ENCODE assay signal across 25 mouse cellular contexts in genomic region chr11:62217751-62218150, GRCm38 (mm10). TPM values are rescaled to one million over a fixed set of nuclear protein-coding genes. Genes with fewer than 3 reads are reported as not detected.
A peak's percentile ranks its signal among the peaks of the same experiment; 100 is the strongest.
DNase-seq lines count a peak whose midpoint lies in the region; ATAC-seq lines count a peak whose summit lies in the region.
"Had no signal": no experiment of that assay in that cellular context is flagged by ENCODE, and none has a peak within 500 bp of the region (broad histone marks: within the 10 kb centered on the region; RNA-seq: fewer than 3 reads in every experiment).

No protein-coding gene starts in this region.

- H3K9ac ChIP-seq in kidney, embryonic 15.5 days = no peak overlapping the region
- H3K9ac ChIP-seq in forebrain, embryonic 14.5 days (ENCODE audit: low read length) = no peak overlapping the region
- no peak overlapping the region for H3K9ac ChIP-seq in hindbrain, embryonic 11.5 days (ENCODE audit: low read depth, low read length)
- no peak overlapping the region for H3K9ac ChIP-seq in forebrain, embryonic 11.5 days (ENCODE audit: low read length)
- H3K9ac ChIP-seq: embryonic facial prominence, embryonic 13.5 days; heart, embryonic 12.5 days; hindbrain, embryonic 14.5 days; limb, embryonic 15.5 days; lung, embryonic 14.5 days; midbrain, embryonic 13.5 days; neural tube, embryonic 13.5 days; stomach, embryonic 15.5 days had no signal

- H3K4me3 ChIP-seq in kidney, embryonic 15.5 days (replicated peaks) = no peak overlapping the region
- H3K4me3 ChIP-seq in megakaryocyte, embryonic 14.5 days (replicated peaks) = peak overlapping the region; percentile 68
- no peak overlapping the region for H3K4me3 ChIP-seq in forebrain, embryonic 14.5 days (ENCODE audit: low read depth, low read length)
- no peak overlapping the region for H3K4me3 ChIP-seq in hindbrain, embryonic 11.5 days (ENCODE audit: low read depth, low read length)
- H3K4me3 ChIP-seq in forebrain, embryonic 11.5 days (ENCODE audit: low read depth, low read length) = no peak overlapping the region
- H3K4me3 ChIP-seq: embryonic facial prominence, embryonic 13.5 days; gastrocnemius, adult 2 months; heart, embryonic 12.5 days; limb, embryonic 15.5 days; midbrain, embryonic 13.5 days; neural tube, embryonic 13.5 days; stomach, embryonic 15.5 days had no signal

- H3K27ac ChIP-seq in kidney, embryonic 15.5 days = no peak overlapping the region
- no peak overlapping the region for H3K27ac ChIP-seq in forebrain, embryonic 14.5 days (ENCODE audit: low read depth, low read length)
- no peak overlapping the region for H3K27ac ChIP-seq in hindbrain, embryonic 11.5 days (ENCODE audit: low read depth, low read length)
- no peak overlapping the region for H3K27ac ChIP-seq in forebrain, embryonic 11.5 days (ENCODE audit: low read depth, low read length)
- H3K27ac ChIP-seq: embryonic facial prominence, embryonic 13.5 days; gastrocnemius, adult 2 months; hindbrain, embryonic 14.5 days; kidney, postnatal 0 days; limb, embryonic 15.5 days; midbrain, embryonic 13.5 days; neural tube, embryonic 13.5 days; stomach, embryonic 15.5 days had no signal

- no peak for ATAC-seq in kidney, embryonic 15.5 days (replicated peaks; ENCODE audit: low FRiP score)
- no peak for ATAC-seq in forebrain, embryonic 14.5 days
- no peak for ATAC-seq in hindbrain, embryonic 11.5 days (ENCODE audit: low FRiP score)
- ATAC-seq in forebrain, embryonic 11.5 days (replicated peaks; ENCODE audit: low FRiP score) = no peak
- ATAC-seq: CD4-positive, CD25-positive, alpha-beta regulatory T cell, adult 4 months; midbrain, embryonic 13.5 days had no signal

- no peak overlapping the region for H3K4me2 ChIP-seq in kidney, embryonic 15.5 days
- no peak overlapping the region for H3K4me2 ChIP-seq in forebrain, embryonic 14.5 days (ENCODE audit: low read length)
- no peak overlapping the region for H3K4me2 ChIP-seq in hindbrain, embryonic 11.5 days (replicated peaks; ENCODE audit: low read depth, low read length)
- no peak overlapping the region for H3K4me2 ChIP-seq in forebrain, embryonic 11.5 days (ENCODE audit: low read depth, low read length, severe bottlenecking)
- H3K4me2 ChIP-seq: embryonic facial prominence, embryonic 13.5 days; heart, embryonic 12.5 days; hindbrain, embryonic 14.5 days; limb, embryonic 15.5 days; lung, embryonic 14.5 days; midbrain, embryonic 13.5 days; neural tube, embryonic 13.5 days; stomach, embryonic 15.5 days had no signal

- 67% methylated on average over 6 of the region's 6 CpGs for WGBS in kidney, embryonic 15.5 days
- 73% methylated on average over 6 of the region's 6 CpGs for WGBS in forebrain, embryonic 14.5 days
- WGBS in hindbrain, embryonic 11.5 days = 75% methylated on average over 6 of the region's 6 CpGs
- WGBS in forebrain, embryonic 11.5 days = 66% methylated on average over 6 of the region's 6 CpGs

- no peaks in the 10 kb centered on the region for H3K9me3 ChIP-seq in kidney, embryonic 15.5 days (replicated peaks)
- no peaks in the 10 kb centered on the region for H3K9me3 ChIP-seq in megakaryocyte, embryonic 14.5 days
- no peaks in the 10 kb centered on the region for H3K9me3 ChIP-seq in forebrain, embryonic 14.5 days (replicated peaks; ENCODE audit: control insufficient read depth, low read length)
- H3K9me3 ChIP-seq in hindbrain, embryonic 11.5 days (ENCODE audit: control insufficient read depth, low read length) = no peaks in the 10 kb centered on the region
- no peaks in the 10 kb centered on the region for H3K9me3 ChIP-seq in forebrain, embryonic 11.5 days (ENCODE audit: control insufficient read depth, low read length)
- H3K9me3 ChIP-seq: embryonic facial prominence, embryonic 13.5 days; G1E; heart, embryonic 12.5 days; limb, embryonic 15.5 days; midbrain, embryonic 13.5 days; neural tube, embryonic 13.5 days; stomach, embryonic 15.5 days had no signal

- peak; percentile 21 for DNase-seq in kidney, adult 11 months
- DNase-seq in 3T3-L1 (ENCODE audit: low read depth, low spot score) = peak; percentile 61
- peak; percentile 64 for DNase-seq in NIH3T3 (ENCODE audit: low read depth)
- no peak for DNase-seq in forebrain, embryonic 14.5 days (ENCODE audit: low spot score)
- DNase-seq in hindbrain, embryonic 11.5 days (ENCODE audit: low spot score) = no peak
- no peak for DNase-seq in forebrain, embryonic 11.5 days (ENCODE audit: low spot score)
- DNase-seq: cerebellum, adult 9-11 months; gastrocnemius, adult 2 months; heart, postnatal 14 days; lung, embryonic 14.5 days; lung, postnatal 4 days; right cerebral cortex, postnatal 25 days; thymus, adult 2 months had no signal

- no peaks in the 10 kb centered on the region for H3K36me3 ChIP-seq in kidney, embryonic 15.5 days
- peaks cover 62% of the 10 kb centered on the region for H3K36me3 ChIP-seq in megakaryocyte, embryonic 14.5 days (replicated peaks; ENCODE audit: low read length)
- peaks cover 4% of the 10 kb centered on the region; the same call in 1 of the 2 replicates for H3K36me3 ChIP-seq in forebrain, embryonic 14.5 days (ENCODE audit: control insufficient read depth, insufficient read depth, low read length)
- no peaks in the 10 kb centered on the region for H3K36me3 ChIP-seq in hindbrain, embryonic 11.5 days (ENCODE audit: control insufficient read depth, insufficient read depth, low read length)
- no peaks in the 10 kb centered on the region for H3K36me3 ChIP-seq in forebrain, embryonic 11.5 days (ENCODE audit: control insufficient read depth, insufficient read depth, low read length)
- H3K36me3 ChIP-seq: embryonic facial prominence, embryonic 13.5 days; heart, embryonic 12.5 days; limb, embryonic 15.5 days; stomach, embryonic 15.5 days had no signal

- H3K4me1 ChIP-seq in kidney, embryonic 15.5 days = peaks cover 4% of the 10 kb centered on the region; the same call in 1 of the 2 replicates
- peaks cover 59% of the 10 kb centered on the region for H3K4me1 ChIP-seq in megakaryocyte, embryonic 14.5 days
- no peaks in the 10 kb centered on the region for H3K4me1 ChIP-seq in forebrain, embryonic 14.5 days (ENCODE audit: control insufficient read depth, insufficient read depth, low read length)
- no peaks in the 10 kb centered on the region for H3K4me1 ChIP-seq in hindbrain, embryonic 11.5 days (replicated peaks; ENCODE audit: control insufficient read depth, insufficient read depth, low read length)
- H3K4me1 ChIP-seq in forebrain, embryonic 11.5 days (replicated peaks; ENCODE audit: control insufficient read depth, insufficient read depth, low read length) = 0 out of 2 replicates have a peak, but pooled peaks cover 2% of the 10 kb centered on the region
- H3K4me1 ChIP-seq: embryonic facial prominence, embryonic 13.5 days; limb, embryonic 15.5 days; neural tube, embryonic 13.5 days had no signal

- no peaks in the 10 kb centered on the region for H3K27me3 ChIP-seq in kidney, embryonic 15.5 days
- H3K27me3 ChIP-seq in megakaryocyte, embryonic 14.5 days (replicated peaks) = no peaks in the 10 kb centered on the region
- no peaks in the 10 kb centered on the region for H3K27me3 ChIP-seq in forebrain, embryonic 14.5 days (replicated peaks; ENCODE audit: control insufficient read depth, insufficient read depth, low read length)
- H3K27me3 ChIP-seq in hindbrain, embryonic 11.5 days (ENCODE audit: control insufficient read depth, insufficient read depth, low read length) = no peaks in the 10 kb centered on the region
- no peaks in the 10 kb centered on the region for H3K27me3 ChIP-seq in forebrain, embryonic 11.5 days (ENCODE audit: control insufficient read depth, insufficient read depth, low read length)
- H3K27me3 ChIP-seq: embryonic facial prominence, embryonic 13.5 days; heart, embryonic 12.5 days; limb, embryonic 15.5 days; midbrain, embryonic 13.5 days; neural tube, embryonic 13.5 days; stomach, embryonic 15.5 days had no signal

RNA-seq across cellular contexts. Expression of gene Adora2b, which starts 31.0 kb away (rescaled TPM):
- polyA plus RNA-seq in kidney, embryonic 15.5 days (2015; fragmentation: Nextera tagmentation; extraction: Ambion mirVana) = 3.3 and 4.0 TPM in 2 replicates
- polyA plus RNA-seq in megakaryocyte, embryonic 14.5 days (2012; ENCODE audit: insufficient read depth, low replicate concordance) = 4.6 and 10.6 TPM in 2 replicates
- polyA plus RNA-seq in forebrain, embryonic 14.5 days (2014; fragmentation: Nextera tagmentation; extraction: Ambion mirVana) = 2.1 and 2.9 TPM in 2 replicates
- 4.5 and 5.7 TPM in 2 replicates for polyA plus RNA-seq in hindbrain, embryonic 11.5 days (2014; fragmentation: Nextera tagmentation; extraction: Ambion mirVana)
- 2.7 and 2.8 TPM in 2 replicates for polyA plus RNA-seq in forebrain, embryonic 11.5 days (2014; fragmentation: Nextera tagmentation; extraction: Ambion mirVana)
- polyA plus RNA-seq: CD4-positive, CD25-positive, alpha-beta regulatory T cell, adult 4 months had no signal

Comparison
In these comparisons a context has a peak if more than half of its experiments do, and no peak if none do; other contexts are left out.
1. DNase-seq: peak in kidney, adult 11 months (single experiment), 3T3-L1 (single experiment) and NIH3T3 (single experiment); none in forebrain, embryonic 14.5 days (single experiment), hindbrain, embryonic 11.5 days (single experiment) and forebrain, embryonic 11.5 days (single experiment).